Mouse (Mus musculus) forebrain, embryonic 13.5 days (tissue): ENCODE results near the gene Robo1. TPM values are rescaled to one million over a fixed set of nuclear protein-coding genes. Genes with fewer than 3 reads are reported as not detected.

ENCODE experiments used
- ATAC-seq: fragments of 200-750 bp; cut with Nextera tagmentation; 2 replicates; pipeline ENCODE4 v1.8.0; 2017
- H3K27ac ChIP-seq: fragments of 300-500 bp; sonication (generic); 2 replicates; pipeline ENCODE4 v1.5.1; 2015; ENCODE audit warnings: inconsistent platforms, mild to moderate bottlenecking, moderate library complexity
- H3K27me3 ChIP-seq: fragments of 300-500 bp; sonication (generic); 2 replicates; pipeline ENCODE4 v1.6.1; 2015; ENCODE audit warnings: mild to moderate bottlenecking, inconsistent platforms
- H3K36me3 ChIP-seq: fragments of 300-500 bp; sonication (generic); 2 replicates; pipeline ENCODE4 v1.6.1; 2015; ENCODE audit warnings: mild to moderate bottlenecking, inconsistent platforms; ENCODE audit not compliant: poor library complexity, severe bottlenecking
- H3K4me1 ChIP-seq: fragments of 300-500 bp; sonication (generic); 2 replicates; pipeline ENCODE4 v1.6.1; 2015; ENCODE audit warnings: inconsistent platforms
- H3K4me2 ChIP-seq: fragments of 300-500 bp; sonication (generic); 2 replicates; pipeline ENCODE4 v1.6.1; 2015; ENCODE audit warnings: inconsistent platforms, mild to moderate bottlenecking, moderate library complexity
- H3K4me3 ChIP-seq: fragments of 300-500 bp; sonication (generic); 2 replicates; pipeline ENCODE4 v1.5.1; 2015; ENCODE audit warnings: mild to moderate bottlenecking, inconsistent platforms
- H3K9ac ChIP-seq: fragments of 300-500 bp; sonication (generic); 2 replicates; pipeline ENCODE4 v1.6.1; 2015; ENCODE audit warnings: mild to moderate bottlenecking, inconsistent platforms
- H3K9me3 ChIP-seq: fragments of 300-500 bp; sonication (generic); replicated peaks from 2 replicates; pipeline ENCODE4 v1.6.1; 2016; ENCODE audit warnings: inconsistent platforms
- WGBS: fragments of 180-500 bp; shearing (Covaris S2); methylation state at CpG from one replicate; pipeline ENCODE4 v1.1.7; 2015; 5-methylcytosine and 5-hydroxymethylcytosine counted together
- polyA plus RNA-seq: library from polyadenylated mRNA; unstranded; fragments of >200 nt; fragmentation: Nextera tagmentation; extraction: Ambion mirVana; gene quantifications from 2 replicates; pipeline ENCODE4 v1.2.1, GENCODE M21; 2015

Robo1 gene
- polyA plus RNA-seq, 1 experiment from 2014 or later = 36.9 TPM

- Histone ChIP-seq H3K36me3 (no peaks in the 10 kb centered on the region), H3K4me1 (peaks cover 10% of the 10 kb centered on the region; the same call in 1 of the 2 replicates), H3K27me3 (no peaks in the 10 kb centered on the region), H3K9me3 (no peaks in the 10 kb centered on the region), H3K9ac (no peak overlapping the region), H3K27ac (0 out of 2 replicates have a peak overlapping the region, but pooled peaks have one; percentile 37), H3K4me2 (no peak overlapping the region), H3K4me3 (no peak overlapping the region)
- ATAC-seq = peak; percentile 68; the same call in 1 of the 2 replicates
- WGBS = 47% methylated on average over 8 of the region's 8 CpGs
Measured at GRCm38 (mm10) chr16:72874934-72875732, 567.0 kb downstream of the Robo1 start.

DNA sequence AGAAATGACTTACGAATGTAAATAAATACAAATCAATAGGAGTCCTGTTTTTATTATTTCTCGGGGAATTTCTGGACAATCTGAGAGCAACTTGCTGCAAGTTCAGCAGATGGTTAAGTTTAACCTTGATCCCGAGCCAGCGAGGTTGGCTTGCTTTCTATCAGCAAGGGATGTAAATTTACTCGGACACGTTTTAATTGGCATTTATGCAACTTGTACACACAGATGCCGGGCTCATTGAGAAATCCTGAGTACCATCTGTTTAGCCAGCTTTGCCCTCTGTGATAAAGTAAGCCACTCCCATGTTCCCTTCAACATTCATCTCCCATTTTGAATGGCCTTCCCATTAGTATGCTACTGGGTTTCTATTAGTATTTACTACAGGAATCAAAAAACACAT lies 580.0 kb downstream of the Robo1 start:
- peak; percentile 92 for ATAC-seq
- H3K4me1 ChIP-seq = peaks cover 15% of the 10 kb centered on the region
- H3K4me2 ChIP-seq = no peak overlapping the region
- H3K4me3 ChIP-seq = no peak overlapping the region
- H3K9ac ChIP-seq = no peak overlapping the region
- H3K27ac ChIP-seq = no peak overlapping the region
- 21% methylated on average over 7 of the region's 7 CpGs for whole genome bisulfite sequencing
- H3K9me3 ChIP-seq = no peaks in the 10 kb centered on the region
- H3K36me3 ChIP-seq = no peaks in the 10 kb centered on the region
- no peaks in the 10 kb centered on the region for H3K27me3 ChIP-seq

- 0 out of 2 replicates have a peak, but pooled peaks have one; percentile 15 for ATAC-seq
- Histone ChIP-seq H3K4me1 (peaks cover 22% of the 10 kb centered on the region), H3K27ac (no peak overlapping the region), H3K9me3 (no peaks in the 10 kb centered on the region), H3K4me2 (no peak overlapping the region), H3K9ac (no peak overlapping the region), H3K36me3 (no peaks in the 10 kb centered on the region), H3K27me3 (no peaks in the 10 kb centered on the region), H3K4me3 (no peak overlapping the region)
- 73% methylated on average over 9 of the region's 9 CpGs for WGBS
Measured at GRCm38 (mm10) chr16:72889401-72889800, 581.3 kb downstream of the Robo1 start.

GRCm38 (mm10) chr16:72897125-72897524 lies 589.0 kb downstream of the Robo1 start:
- Histone ChIP-seq H3K4me1 (peaks cover 14% of the 10 kb centered on the region; the same call in 1 of the 2 replicates), H3K36me3 (no peaks in the 10 kb centered on the region), H3K27me3 (no peaks in the 10 kb centered on the region), H3K9ac (no peak overlapping the region), H3K4me3 (no peak overlapping the region), H3K9me3 (no peaks in the 10 kb centered on the region), H3K27ac (no peak overlapping the region), H3K4me2 (no peak overlapping the region)
- no peak for ATAC-seq
- WGBS = 79% methylated on average over 11 of the region's 11 CpGs

- no peaks in the 10 kb centered on the region for H3K36me3 ChIP-seq
- H3K27me3 ChIP-seq = no peaks in the 10 kb centered on the region
- WGBS = 77% methylated on average over 2 of the region's 2 CpGs
- H3K9me3 ChIP-seq = no peaks in the 10 kb centered on the region
- H3K4me2 ChIP-seq = no peak overlapping the region
- H3K9ac ChIP-seq = no peak overlapping the region
- H3K4me3 ChIP-seq = no peak overlapping the region
- H3K4me1 ChIP-seq = no peaks in the 10 kb centered on the region
- ATAC-seq = peak; percentile 30; the same call in 1 of the 2 replicates
- no peak overlapping the region for H3K27ac ChIP-seq
Measured at GRCm38 (mm10) chr16:72908895-72909294, 600.8 kb downstream of the Robo1 start.

DNA sequence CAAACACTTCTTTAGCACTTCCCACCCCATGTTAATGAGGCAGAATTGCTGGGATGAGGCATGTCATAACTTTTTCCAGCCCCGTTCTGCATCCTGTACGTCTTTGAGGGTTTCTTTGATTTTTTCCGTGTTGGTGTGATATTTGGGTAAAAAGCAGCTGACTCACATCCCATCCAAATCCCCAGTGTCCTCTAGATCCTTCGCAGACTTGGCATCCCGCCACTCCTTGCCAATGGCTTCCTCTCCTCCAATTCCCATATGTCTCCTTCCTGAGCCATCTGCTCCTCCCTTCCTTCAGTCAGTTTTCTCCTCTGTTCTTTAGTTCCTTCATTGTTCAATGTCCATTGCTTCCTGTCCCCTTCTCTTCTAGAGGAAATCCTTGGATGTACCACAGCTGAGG lies 605.0 kb downstream of the Robo1 start:
- Histone ChIP-seq H3K27me3 (no peaks in the 10 kb centered on the region), H3K9ac (no peak overlapping the region), H3K36me3 (no peaks in the 10 kb centered on the region), H3K27ac (no peak overlapping the region), H3K4me2 (no peak overlapping the region), H3K4me1 (no peaks in the 10 kb centered on the region), H3K9me3 (no peaks in the 10 kb centered on the region), H3K4me3 (no peak overlapping the region)
- 71% methylated on average over 5 of the region's 5 CpGs for WGBS
- ATAC-seq = peak; percentile 72

DNA sequence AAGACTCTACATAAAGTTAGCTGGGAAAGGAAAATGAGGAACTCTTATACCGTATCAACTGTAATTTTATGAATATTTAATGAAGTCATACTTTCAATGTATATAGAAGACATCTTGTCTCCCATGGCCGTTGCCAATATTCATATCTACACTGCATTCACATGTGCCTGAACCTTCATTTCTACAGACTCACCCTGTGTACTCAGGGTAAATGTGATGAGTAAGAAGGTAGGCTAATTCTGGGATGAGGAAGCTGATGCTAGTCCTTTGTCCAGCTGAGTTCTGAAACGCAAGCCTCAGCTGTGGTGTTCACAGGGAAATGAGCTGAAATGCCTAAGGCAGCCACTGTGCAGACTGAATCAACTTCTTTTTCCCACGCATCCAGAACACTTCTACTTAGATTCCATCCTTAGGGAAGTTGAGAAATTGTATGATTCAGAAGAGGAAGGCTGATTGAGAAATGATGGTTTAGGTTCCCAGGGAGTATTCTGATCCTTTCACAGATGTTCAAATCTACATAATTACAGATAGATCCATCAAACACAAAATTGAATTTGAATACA lies 606.0 kb downstream of the Robo1 start:
- no peak overlapping the region for H3K4me3 ChIP-seq
- H3K4me2 ChIP-seq = no peak overlapping the region
- WGBS = 77% methylated on average over 4 of the region's 4 CpGs
- H3K4me1 ChIP-seq = no peaks in the 10 kb centered on the region
- no peak overlapping the region for H3K27ac ChIP-seq
- H3K36me3 ChIP-seq = no peaks in the 10 kb centered on the region
- no peaks in the 10 kb centered on the region for H3K9me3 ChIP-seq
- H3K27me3 ChIP-seq = no peaks in the 10 kb centered on the region
- ATAC-seq = 0 out of 2 replicates have a peak, but pooled peaks have one; percentile 24
- no peak overlapping the region for H3K9ac ChIP-seq

GRCm38 (mm10) chr16:72920013-72920412 lies 611.9 kb downstream of the Robo1 start:
- H3K9ac ChIP-seq = no peak overlapping the region
- WGBS = 77% methylated on average over 3 of the region's 3 CpGs
- H3K9me3 ChIP-seq = no peaks in the 10 kb centered on the region
- no peak overlapping the region for H3K4me3 ChIP-seq
- ATAC-seq = no peak
- no peak overlapping the region for H3K27ac ChIP-seq
- H3K4me1 ChIP-seq = peaks cover 24% of the 10 kb centered on the region
- H3K36me3 ChIP-seq = no peaks in the 10 kb centered on the region
- H3K27me3 ChIP-seq = peaks cover 5% of the 10 kb centered on the region; the same call in 1 of the 2 replicates
- H3K4me2 ChIP-seq = no peak overlapping the region

DNA sequence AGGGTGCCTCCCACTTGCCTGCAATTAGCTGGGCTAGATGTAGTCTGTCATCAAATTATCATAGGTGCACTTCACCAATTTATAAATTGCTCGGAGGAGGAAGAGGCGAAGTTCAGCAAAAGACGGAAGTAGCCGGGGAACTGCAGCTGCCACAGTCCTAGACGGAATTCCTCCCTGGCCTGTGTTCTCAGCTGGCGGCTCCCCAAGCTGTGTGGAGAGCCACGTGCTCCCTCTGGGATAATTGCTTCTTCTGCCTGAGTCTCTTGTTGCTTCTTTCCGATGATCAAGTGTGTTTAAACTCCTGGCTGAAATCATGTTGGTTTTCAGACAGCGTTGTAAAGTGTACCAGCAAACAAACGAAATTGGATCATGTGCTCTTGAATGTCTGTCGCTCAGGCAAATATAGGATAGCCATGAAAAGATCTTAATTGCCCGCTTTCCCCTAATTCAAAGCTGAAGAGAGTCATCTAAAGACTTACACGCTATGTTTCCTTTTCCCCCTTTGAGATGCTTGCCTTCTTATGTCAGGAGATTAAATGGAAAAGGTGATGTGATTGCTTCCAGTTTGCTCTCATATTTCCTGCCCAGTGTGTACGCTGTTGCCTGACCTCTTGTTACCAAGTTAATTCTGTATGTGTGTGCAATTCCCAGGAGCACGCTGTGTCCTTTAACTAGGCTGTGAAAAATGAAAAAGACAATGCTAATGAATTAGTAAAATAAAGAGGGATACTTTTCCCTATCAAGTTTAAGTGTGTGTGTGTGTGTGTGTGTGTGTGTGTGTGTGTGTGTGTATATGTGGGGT lies 616.5 kb downstream of the Robo1 start:
- peak; percentile 91 for ATAC-seq
- Histone ChIP-seq H3K36me3 (no peaks in the 10 kb centered on the region), H3K9me3 (no peaks in the 10 kb centered on the region), H3K4me1 (peaks cover 46% of the 10 kb centered on the region), H3K27ac (no peak overlapping the region), H3K27me3 (peaks cover 8% of the 10 kb centered on the region; the same call in 1 of the 2 replicates), H3K9ac (no peak overlapping the region), H3K4me3 (no peak overlapping the region), H3K4me2 (peak overlapping the region; percentile 51)
- 5% methylated on average over 15 of the region's 15 CpGs for WGBS

GRCm38 (mm10) chr16:72928525-72929122 lies 620.5 kb downstream of the Robo1 start:
- WGBS = 29% methylated on average over 6 of the region's 6 CpGs
- H3K27ac ChIP-seq = no peak overlapping the region
- peak; percentile 77 for ATAC-seq
- H3K27me3 ChIP-seq = 0 out of 2 replicates have a peak, but pooled peaks cover 3% of the 10 kb centered on the region
- H3K4me1 ChIP-seq = peaks cover 36% of the 10 kb centered on the region
- no peak overlapping the region for H3K4me3 ChIP-seq
- H3K36me3 ChIP-seq = no peaks in the 10 kb centered on the region
- no peaks in the 10 kb centered on the region for H3K9me3 ChIP-seq
- H3K9ac ChIP-seq = no peak overlapping the region
- no peak overlapping the region for H3K4me2 ChIP-seq

GRCm38 (mm10) chr16:72930871-72931270 lies 622.8 kb downstream of the Robo1 start:
- no peaks in the 10 kb centered on the region for H3K9me3 ChIP-seq
- no peak overlapping the region for H3K4me2 ChIP-seq
- H3K4me3 ChIP-seq = no peak overlapping the region
- H3K36me3 ChIP-seq = no peaks in the 10 kb centered on the region
- H3K27ac ChIP-seq = no peak overlapping the region
- H3K4me1 ChIP-seq = peaks cover 17% of the 10 kb centered on the region
- no peak for ATAC-seq
- 0 out of 2 replicates have a peak, but pooled peaks cover 3% of the 10 kb centered on the region for H3K27me3 ChIP-seq
- H3K9ac ChIP-seq = no peak overlapping the region
- WGBS = 71% methylated on average over 4 of the region's 4 CpGs
